Mouse (Mus musculus): ENCODE measurements around the gene Misp.

GRCm38 (mm10) chr10:79820277-79820676 is 512 bp upstream of the Misp start:
- TF ChIP-seq CTCF (IDR thresholded peaks at IDR 0.05; ENCODE audit: low read depth, low read length) (no peak), POLR2A (IDR thresholded peaks at IDR 0.05; ENCODE audit: extremely low read depth, insufficient read depth, low read length) (no peak)

All from liver, adult 2 months (tissue).